Mouse (Mus musculus) B cell, adult 67 days (primary cell): ENCODE results near the gene Olfr857. TPM values are rescaled to one million over a fixed set of nuclear protein-coding genes. Genes with fewer than 3 reads are reported as not detected.

ENCODE experiments used
- total RNA-seq, 2 experiments: library from RNA; stranded (reverse); gene quantifications; 4 replicates each; pipeline ENCODE4 v1.2.4; 2023

Olfr857 gene
- total RNA-seq = not detected

DNA sequence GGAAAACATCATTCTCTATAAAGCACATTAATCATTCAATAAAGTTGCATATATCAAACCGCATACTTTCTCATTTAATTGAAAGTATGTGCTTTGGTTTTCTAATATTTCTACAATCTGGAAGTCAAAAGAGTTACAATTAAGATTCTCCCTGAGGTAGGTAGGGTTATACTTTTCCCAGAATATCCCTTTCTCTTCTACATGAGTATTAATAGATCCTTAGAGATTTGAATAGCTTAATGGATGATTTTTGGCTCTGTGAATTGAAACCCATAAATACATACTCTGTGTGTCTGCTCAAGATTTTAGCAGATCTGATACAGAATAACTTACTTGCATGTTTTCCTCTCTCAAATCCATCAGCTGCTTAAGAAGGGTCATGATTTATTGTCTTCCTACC is at the start of gene Olfr857:
Olfr857 (plus strand) TSS at position 301 of the 400 bp plus-strand sequence.

Other genes with a start within 250 kb of the Olfr857 start
- gene Olfr850, start 231.2 kb upstream of the Olfr857 start, total RNA-seq = not detected
- not detected for gene Olfr851, start 216.1 kb upstream of the Olfr857 start, total RNA-seq
- gene Olfr853, start 168.4 kb upstream of the Olfr857 start, total RNA-seq = not detected
- not detected for gene Olfr854, start 142.1 kb upstream of the Olfr857 start, total RNA-seq
- gene Olfr855, start 126.8 kb upstream of the Olfr857 start, total RNA-seq = not detected
- 10 to 100 TPM; 37.2 to 40.6 TPM for gene Zfp317, start 87.3 kb upstream of the Olfr857 start, total RNA-seq
- gene Olfr58, start 70.8 kb downstream of the Olfr857 start, total RNA-seq = not detected
- gene Olfr859, start 95.5 kb downstream of the Olfr857 start, total RNA-seq = not detected
- not detected for gene Olfr860, start 140.3 kb downstream of the Olfr857 start, total RNA-seq
- not detected for gene Olfr862, start 178.6 kb downstream of the Olfr857 start, total RNA-seq
- not detected for gene Olfr77, start 207.4 kb downstream of the Olfr857 start, total RNA-seq